Mouse (Mus musculus): ENCODE data around the gene Gpr152. TPM values are rescaled to one million over a fixed set of nuclear protein-coding genes. Genes with fewer than 3 reads are reported as not detected.

Gene Gpr152
- polyA plus RNA-seq, 1 experiment from 2014 or later: not detected

- Histone ChIP-seq H3K27ac (replicated peaks) (0 out of 2 replicates have a peak overlapping the region, but pooled peaks have one; percentile 40), H3K9ac (ENCODE audit: low read length) (0 out of 2 replicates have a peak overlapping the region, but pooled peaks have one; percentile 1), H3K9me3 (ENCODE audit: control insufficient read depth, low read length) (no peaks in the 10 kb centered on the region), H3K4me2 (replicated peaks; ENCODE audit: low read depth) (peak overlapping the region; percentile 49), H3K27me3 (ENCODE audit: control insufficient read depth, insufficient read depth, low read length) (no peaks in the 10 kb centered on the region), H3K4me1 (replicated peaks; ENCODE audit: control insufficient read depth, insufficient read depth) (no peaks in the 10 kb centered on the region), H3K36me3 (ENCODE audit: control insufficient read depth, insufficient read depth, low read length) (peaks cover 17% of the 10 kb centered on the region), H3K4me3 (ENCODE audit: low read depth, low read length) (peak overlapping the region; percentile 70)
- DNase-seq (ENCODE audit: low spot score): no peak
- WGBS: 31% methylated on average over 4 of the region's 4 CpGs
- TF ChIP-seq CTCF (IDR thresholded peaks at IDR 0.05; ENCODE audit: low read depth) (no peak), EP300 (optimal IDR thresholded peaks at IDR 0.05) (no peak)
- no peak for ATAC-seq (ENCODE audit: low FRiP score, low TSS enrichment)
Measured at GRCm38 (mm10) chr19:4163543-4163887, 23.9 kb downstream of the Gpr152 start.

DNA sequence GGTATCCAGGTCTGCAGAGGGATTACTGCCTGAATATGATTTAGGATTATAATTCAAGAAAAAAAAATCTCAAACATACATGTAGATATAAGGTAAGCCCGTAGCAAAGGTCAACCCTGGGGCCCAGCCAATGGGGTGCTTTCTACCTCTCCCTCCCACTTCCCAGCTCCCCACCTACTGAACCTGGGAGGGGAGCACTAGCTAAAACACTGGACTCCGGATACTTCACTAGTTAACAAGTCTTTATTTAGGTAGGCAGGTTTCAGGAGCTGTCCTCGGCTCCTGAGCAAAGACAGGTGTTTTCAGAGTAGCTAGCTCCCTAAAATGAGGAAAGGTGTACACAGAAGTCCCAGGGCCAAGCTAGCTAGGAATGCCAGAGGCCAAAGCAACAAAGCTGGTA lies 24.5 kb downstream of the Gpr152 start:
- no peaks in the 10 kb centered on the region for H3K9me3 ChIP-seq (ENCODE audit: control insufficient read depth, low read length)
- no peak for TF ChIP-seq CTCF (IDR thresholded peaks at IDR 0.05; ENCODE audit: low read depth)
- TF ChIP-seq EP300 (optimal IDR thresholded peaks at IDR 0.05): no peak
- no peak overlapping the region for H3K4me3 ChIP-seq (ENCODE audit: low read depth, low read length)
- H3K9ac ChIP-seq (ENCODE audit: low read length): no peak overlapping the region
- no peak overlapping the region for H3K4me2 ChIP-seq (replicated peaks; ENCODE audit: low read depth)
- H3K36me3 ChIP-seq (ENCODE audit: control insufficient read depth, insufficient read depth, low read length): peaks cover 12% of the 10 kb centered on the region
- DNase-seq (ENCODE audit: low spot score) (no peak), ATAC-seq (ENCODE audit: low FRiP score, low TSS enrichment) (no peak)
- no peak overlapping the region for H3K27ac ChIP-seq (replicated peaks)
- no peaks in the 10 kb centered on the region for H3K4me1 ChIP-seq (replicated peaks; ENCODE audit: control insufficient read depth, insufficient read depth)
- 68% methylated on average over 3 of the region's 3 CpGs for whole genome bisulfite sequencing
- no peaks in the 10 kb centered on the region for H3K27me3 ChIP-seq (ENCODE audit: control insufficient read depth, insufficient read depth, low read length)

DNA sequence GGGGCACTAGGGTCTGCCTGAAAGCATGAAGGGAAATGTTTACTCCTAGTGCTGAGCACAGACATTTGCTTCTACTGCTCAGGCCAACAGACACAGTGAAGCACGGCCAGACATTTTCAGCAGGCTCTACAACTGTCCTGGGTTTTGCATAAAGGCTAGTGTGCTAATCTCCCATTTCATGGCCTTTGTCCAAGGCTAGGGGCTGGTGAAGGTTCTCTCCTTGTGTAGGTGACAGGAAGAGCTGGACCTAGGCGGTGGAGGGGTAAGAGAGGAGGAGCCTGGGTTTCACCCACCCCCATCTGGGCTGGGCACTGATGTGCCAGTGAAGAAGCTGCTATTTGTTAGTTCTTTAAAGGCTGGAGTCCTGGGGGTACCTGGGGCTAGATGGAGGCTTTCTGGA lies 25.1 kb downstream of the Gpr152 start:
- H3K27ac ChIP-seq (replicated peaks): 0 out of 2 replicates have a peak overlapping the region, but pooled peaks have one; percentile 0
- H3K36me3 ChIP-seq (ENCODE audit: control insufficient read depth, insufficient read depth, low read length): peaks cover 6% of the 10 kb centered on the region
- WGBS: 62% methylated on average over 2 of the region's 2 CpGs
- DNase-seq (ENCODE audit: low spot score): no peak
- 0 out of 2 replicates have a peak, but pooled peaks cover under 1% of the 10 kb centered on the region for H3K4me1 ChIP-seq (replicated peaks; ENCODE audit: control insufficient read depth, insufficient read depth)
- no peaks in the 10 kb centered on the region for H3K27me3 ChIP-seq (ENCODE audit: control insufficient read depth, insufficient read depth, low read length)
- no peak overlapping the region for H3K4me3 ChIP-seq (ENCODE audit: low read depth, low read length)
- H3K4me2 ChIP-seq (replicated peaks; ENCODE audit: low read depth): no peak overlapping the region
- H3K9me3 ChIP-seq (ENCODE audit: control insufficient read depth, low read length): no peaks in the 10 kb centered on the region
- TF ChIP-seq CTCF (IDR thresholded peaks at IDR 0.05; ENCODE audit: low read depth) (no peak), EP300 (optimal IDR thresholded peaks at IDR 0.05) (no peak)
- no peak overlapping the region for H3K9ac ChIP-seq (ENCODE audit: low read length)
- ATAC-seq (ENCODE audit: low FRiP score, low TSS enrichment): no peak

DNA sequence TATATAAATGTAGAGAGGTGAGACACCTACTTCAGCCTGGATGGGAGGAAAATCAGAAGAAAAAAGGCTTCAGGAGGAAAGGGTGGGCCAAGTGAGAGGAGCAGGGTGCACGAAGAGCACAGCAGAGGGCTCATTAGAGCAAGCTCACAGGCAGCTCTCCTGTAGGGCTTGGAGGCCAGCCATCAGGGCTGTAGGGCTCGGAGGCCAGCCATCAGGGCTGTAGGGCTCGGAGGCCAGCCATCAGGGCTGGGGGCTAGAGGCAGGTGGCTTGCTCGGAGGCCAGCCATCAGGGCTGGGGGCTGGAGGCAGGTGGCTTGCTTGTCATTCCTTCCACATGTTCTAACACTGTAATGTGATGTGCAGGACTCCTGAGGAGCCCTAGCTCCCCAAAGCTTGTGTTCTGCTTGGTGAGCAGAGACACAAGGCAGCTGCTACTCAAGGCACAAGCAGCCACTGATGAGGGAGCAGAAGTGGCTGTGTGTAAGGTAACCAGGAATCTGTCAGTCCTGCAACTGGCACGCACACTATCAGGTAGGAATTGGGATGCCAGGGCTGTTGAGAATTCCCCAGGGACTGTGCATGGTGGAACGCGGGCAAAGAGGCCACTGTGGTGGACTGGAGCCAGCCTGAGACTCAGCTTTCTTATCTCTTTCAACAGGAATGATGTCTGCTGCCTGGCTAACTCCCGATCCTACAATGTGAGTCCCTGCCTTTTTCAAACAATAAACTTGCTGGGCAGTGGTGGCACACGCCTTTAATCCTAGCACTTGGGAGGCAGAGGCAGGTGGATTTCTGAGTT lies 27.3 kb downstream of the Gpr152 start:
- 80% methylated on average over 9 of the region's 9 CpGs for WGBS
- Histone ChIP-seq H3K27me3 (ENCODE audit: control insufficient read depth, insufficient read depth, low read length) (no peaks in the 10 kb centered on the region), H3K4me3 (ENCODE audit: low read depth, low read length) (no peak overlapping the region), H3K4me1 (replicated peaks; ENCODE audit: control insufficient read depth, insufficient read depth) (peaks cover 5% of the 10 kb centered on the region; the same call in 1 of the 2 replicates), H3K36me3 (ENCODE audit: control insufficient read depth, insufficient read depth, low read length) (no peaks in the 10 kb centered on the region), H3K9me3 (ENCODE audit: control insufficient read depth, low read length) (no peaks in the 10 kb centered on the region), H3K9ac (ENCODE audit: low read length) (no peak overlapping the region), H3K4me2 (replicated peaks; ENCODE audit: low read depth) (no peak overlapping the region), H3K27ac (replicated peaks) (no peak overlapping the region)
- ATAC-seq (ENCODE audit: low FRiP score, low TSS enrichment) (no peak), DNase-seq (ENCODE audit: low spot score) (no peak)
- TF ChIP-seq EP300 (optimal IDR thresholded peaks at IDR 0.05) (no peak), CTCF (IDR thresholded peaks at IDR 0.05; ENCODE audit: low read depth) (no peak)

- TF ChIP-seq CTCF (IDR thresholded peaks at IDR 0.05; ENCODE audit: low read depth): peak; percentile 99
- TF ChIP-seq EP300 (optimal IDR thresholded peaks at IDR 0.05): peak; percentile 83
- Histone ChIP-seq H3K27ac (replicated peaks) (peak overlapping the region; percentile 95), H3K36me3 (ENCODE audit: control insufficient read depth, insufficient read depth, low read length) (no peaks in the 10 kb centered on the region), H3K27me3 (ENCODE audit: control insufficient read depth, insufficient read depth, low read length) (no peaks in the 10 kb centered on the region), H3K4me3 (ENCODE audit: low read depth, low read length) (peak overlapping the region; percentile 44), H3K9me3 (ENCODE audit: control insufficient read depth, low read length) (no peaks in the 10 kb centered on the region), H3K4me1 (replicated peaks; ENCODE audit: control insufficient read depth, insufficient read depth) (peaks cover 5% of the 10 kb centered on the region; the same call in 1 of the 2 replicates), H3K4me2 (replicated peaks; ENCODE audit: low read depth) (peak overlapping the region; percentile 81), H3K9ac (ENCODE audit: low read length) (peak overlapping the region; percentile 86)
- peak; percentile 93 for ATAC-seq (ENCODE audit: low FRiP score, low TSS enrichment)
- peak; percentile 99 for DNase-seq (ENCODE audit: low spot score)
- under 1% methylated on average over 42 of the region's 43 CpGs for WGBS
Measured at GRCm38 (mm10) chr19:4169378-4169784, 29.8 kb downstream of the Gpr152 start.

DNA sequence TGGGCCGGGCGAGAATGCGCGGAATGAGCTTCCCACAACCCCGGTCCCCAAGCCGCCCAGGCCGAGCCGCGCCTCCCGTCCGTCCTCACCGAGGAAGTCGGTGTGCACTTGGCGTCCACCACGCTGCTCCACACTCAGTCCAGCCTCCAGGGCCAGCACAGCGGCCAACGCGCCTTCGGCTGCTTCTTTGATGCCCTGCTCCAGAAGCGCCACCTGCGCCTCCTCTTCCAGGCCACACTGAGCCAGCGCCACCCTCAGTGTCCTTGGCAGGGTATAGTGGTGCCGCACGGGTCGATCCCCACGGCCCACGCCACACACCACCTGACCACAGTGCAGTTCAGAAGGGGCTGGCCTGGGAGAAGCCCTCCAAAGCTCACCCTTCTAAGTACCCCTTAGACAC lies 30.2 kb downstream of the Gpr152 start:
- DNase-seq (ENCODE audit: low spot score) (no peak), ATAC-seq (ENCODE audit: low FRiP score, low TSS enrichment) (peak; percentile 56)
- Histone ChIP-seq H3K9me3 (ENCODE audit: control insufficient read depth, low read length) (no peaks in the 10 kb centered on the region), H3K4me3 (ENCODE audit: low read depth, low read length) (peak overlapping the region; percentile 44), H3K4me1 (replicated peaks; ENCODE audit: control insufficient read depth, insufficient read depth) (peaks cover 5% of the 10 kb centered on the region; the same call in 1 of the 2 replicates), H3K36me3 (ENCODE audit: control insufficient read depth, insufficient read depth, low read length) (no peaks in the 10 kb centered on the region), H3K9ac (ENCODE audit: low read length) (peak overlapping the region; percentile 86), H3K27ac (replicated peaks) (peak overlapping the region; percentile 95), H3K27me3 (ENCODE audit: control insufficient read depth, insufficient read depth, low read length) (no peaks in the 10 kb centered on the region), H3K4me2 (replicated peaks; ENCODE audit: low read depth) (peak overlapping the region; percentile 81)
- WGBS: 4% methylated on average over 27 of the region's 27 CpGs
- TF ChIP-seq CTCF (IDR thresholded peaks at IDR 0.05; ENCODE audit: low read depth) (no peak), EP300 (optimal IDR thresholded peaks at IDR 0.05) (no peak)
